Mouse (Mus musculus): ENCODE results near the gene Dcakd. TPM values are rescaled to one million over a fixed set of nuclear protein-coding genes. Genes with fewer than 3 reads are reported as not detected.
A peak's percentile ranks its signal among the peaks of the same experiment; 100 is the strongest.
"Not testable (repeated sequence)": the region's sequence is repeated elsewhere in the genome, so short reads cannot be mapped to it uniquely, and the experiment has no call there.

Dcakd gene
- total RNA-seq, 2 experiments from 2014 or later = 67.7 to 68.1 TPM

GRCm38 (mm10) chr11:102992940-102993339 is 35.2 kb downstream of the Dcakd start:
- intact Hi-C loops (cut with DNase I) = loop anchor here (2.0 to 10.0 kb wide), 3 partner anchors 46 to 228 kb away; partner anchors contain the start of genes Adam11, C1ql1 and Gfap
- DNase-seq (ENCODE audit: low spot score in 2 of 2) = peak; percentile 56 to 61

DNA sequence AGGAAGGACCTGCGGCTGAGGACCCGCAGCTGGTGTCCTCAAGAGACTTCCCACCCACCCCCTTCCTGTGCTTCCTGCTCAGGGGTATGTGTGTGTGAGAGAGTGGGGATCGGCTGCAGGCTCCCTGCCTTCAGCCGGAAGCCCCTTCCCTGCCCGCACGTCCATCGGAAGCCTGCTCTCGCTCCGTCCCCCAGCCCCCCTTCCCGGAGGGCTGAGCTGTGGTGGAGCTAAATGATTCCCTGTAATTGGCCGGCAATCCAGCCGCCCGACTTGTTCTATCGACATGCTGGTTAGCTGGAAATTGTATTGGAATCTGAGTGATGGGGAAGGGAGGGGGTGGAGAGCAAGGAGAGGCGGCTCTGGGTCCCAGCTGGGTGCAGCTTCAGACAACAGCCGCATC is 36.5 kb downstream of the Dcakd start:
- no peak for DNase-seq (ENCODE audit: low spot score in 2 of 2)
- intact Hi-C loops (cut with DNase I) = loop anchor here (2.0 to 10.0 kb wide), 3 partner anchors 44 to 227 kb away; partner anchors contain the start of genes Adam11, C1ql1 and Gfap

GRCm38 (mm10) chr11:102990152-102990663 is 37.9 kb downstream of the Dcakd start:
- DNase-seq (ENCODE audit: low spot score in 2 of 2) = peak in 1 of 2 experiments; percentile 49
- intact Hi-C loops (cut with DNase I) = loop anchor here (5.0 to 10.0 kb wide), 2 partner anchors 43 to 225 kb away; partner anchors contain the start of genes Adam11 and C1ql1

DNA sequence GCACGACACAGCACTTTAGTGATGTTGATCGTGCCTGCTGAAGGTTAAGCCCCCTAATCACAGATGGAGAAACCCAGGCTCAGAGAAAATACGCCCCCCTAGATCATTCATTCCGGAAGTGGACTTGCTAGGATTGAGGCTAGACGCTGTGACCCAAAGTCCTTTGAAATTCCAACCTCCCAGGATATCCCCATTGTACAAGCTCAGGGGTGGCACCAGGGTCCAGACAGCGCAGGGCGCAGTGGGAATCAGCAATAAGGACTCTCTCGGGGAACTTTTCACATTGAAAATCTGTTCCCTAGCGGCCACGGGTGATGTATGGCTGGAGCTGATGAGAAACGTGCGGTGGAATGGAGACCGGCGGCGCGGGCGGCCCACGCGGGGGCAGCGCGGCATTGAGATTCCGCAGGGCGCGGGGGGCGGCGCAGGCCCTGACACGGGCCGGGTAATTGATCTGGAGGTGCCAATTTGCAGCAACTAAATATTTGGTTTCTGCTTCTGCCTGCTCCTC is 38.4 kb downstream of the Dcakd start:
- no peak for DNase-seq (ENCODE audit: low spot score in 2 of 2)
- intact Hi-C loops (cut with DNase I) = loop anchor here (5.0 to 10.0 kb wide), 2 partner anchors 42 to 225 kb away; partner anchors contain the start of genes Adam11 and C1ql1

DNA sequence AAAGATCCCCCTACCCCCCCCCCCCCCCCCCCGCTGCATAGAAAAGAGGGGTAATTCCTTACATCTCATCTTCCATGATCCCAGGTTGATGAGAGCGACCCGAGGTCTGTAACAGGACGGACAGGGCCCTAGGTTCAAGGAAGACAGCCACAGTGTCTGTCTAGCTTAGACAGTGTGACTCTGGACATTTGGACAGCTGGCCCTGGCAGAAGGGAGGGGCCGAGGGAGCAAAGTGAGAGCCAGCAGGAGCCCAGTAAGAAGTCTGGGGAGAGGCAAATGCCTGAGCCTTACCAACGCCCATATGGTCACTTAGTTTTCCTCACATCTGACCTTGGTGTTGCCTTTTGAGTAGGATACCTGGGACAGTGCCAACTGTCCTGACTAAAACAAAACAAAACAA is 43.0 kb downstream of the Dcakd start:
- intact Hi-C loops (cut with DNase I) = no loop called here

GRCm38 (mm10) chr11:102984615-102985014 is 43.5 kb downstream of the Dcakd start:
- no peak for DNase-seq (ENCODE audit: low spot score in 2 of 2)
- intact Hi-C loops (cut with DNase I) = no loop called here

More for the DNA sequence above, 43.0 kb downstream of the Dcakd start:
- no peak for DNase-seq (ENCODE audit: low spot score in 2 of 2)

- intact Hi-C loops (cut with DNase I) = no loop called here
- no peak for DNase-seq (ENCODE audit: low spot score in 2 of 2)
These were observed 44.0 kb downstream of the Dcakd start for GRCm38 (mm10) chr11:102984086-102984485.

- DNase-seq (ENCODE audit: low spot score in 2 of 2) = no peak
- intact Hi-C loops (cut with DNase I) = no loop called here
These were observed 46.8 kb downstream of the Dcakd start for GRCm38 (mm10) chr11:102981151-102981890.

DNA sequence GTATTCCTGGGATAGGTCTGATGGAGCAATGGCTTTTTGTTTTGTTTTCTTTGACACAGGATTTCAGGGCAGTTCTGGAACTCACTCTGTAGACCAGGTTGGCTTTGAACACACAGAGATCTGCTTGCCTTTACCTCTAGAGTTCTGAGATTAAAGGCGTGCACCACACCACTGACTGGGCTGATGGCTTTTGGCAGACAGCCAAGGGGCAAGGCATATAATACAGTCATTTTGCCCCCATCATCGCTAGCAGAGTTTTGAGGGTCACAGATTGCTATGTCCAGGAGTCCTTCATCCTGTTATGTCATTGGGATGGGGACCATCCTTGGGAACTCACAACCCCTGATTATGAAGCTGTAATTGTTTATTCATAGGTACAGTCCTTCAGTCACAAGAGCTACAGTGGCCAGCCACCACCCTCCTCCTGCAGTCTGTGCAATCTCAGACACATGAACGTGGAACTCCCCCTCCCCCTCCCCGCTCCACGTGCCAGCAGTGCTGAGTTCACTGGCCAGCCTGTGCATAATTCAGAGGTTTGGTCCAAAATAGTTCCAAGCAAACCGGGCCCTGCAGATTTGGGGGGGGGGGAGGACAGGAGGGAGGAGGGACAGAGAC is 50.0 kb downstream of the Dcakd start:
- no peak for DNase-seq (ENCODE audit: low spot score in 2 of 2)
- intact Hi-C loops (cut with DNase I) = no loop called here

DNA sequence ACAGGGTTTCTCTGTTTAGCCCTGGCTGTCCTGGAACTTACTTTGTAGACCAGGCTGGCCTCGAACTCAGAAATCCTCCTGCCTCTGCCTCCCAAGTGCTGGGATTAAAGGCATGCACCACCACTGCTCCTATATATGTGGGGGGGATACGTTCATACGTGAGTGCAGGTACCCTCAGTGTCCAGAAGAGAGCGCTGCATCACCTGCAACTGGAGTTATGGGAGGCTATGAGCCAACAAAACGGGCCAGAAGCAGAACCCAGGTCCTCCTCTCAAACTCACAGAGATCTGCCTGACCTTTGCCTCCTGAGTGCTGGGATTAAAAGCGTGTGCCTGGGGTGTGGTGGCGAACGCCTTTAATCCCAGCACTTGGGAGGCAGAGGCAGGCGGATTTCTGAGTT is 52.2 kb downstream of the Dcakd start:
- DNase-seq (ENCODE audit: low spot score in 2 of 2); intact Hi-C loops (cut with DNase I): not testable (repeated sequence)

GRCm38 (mm10) chr11:102972326-102972725 is 55.8 kb downstream of the Dcakd start:
- DNase-seq (ENCODE audit: low spot score in 2 of 2) = no peak
- intact Hi-C loops (cut with DNase I) = no loop called here

DNA sequence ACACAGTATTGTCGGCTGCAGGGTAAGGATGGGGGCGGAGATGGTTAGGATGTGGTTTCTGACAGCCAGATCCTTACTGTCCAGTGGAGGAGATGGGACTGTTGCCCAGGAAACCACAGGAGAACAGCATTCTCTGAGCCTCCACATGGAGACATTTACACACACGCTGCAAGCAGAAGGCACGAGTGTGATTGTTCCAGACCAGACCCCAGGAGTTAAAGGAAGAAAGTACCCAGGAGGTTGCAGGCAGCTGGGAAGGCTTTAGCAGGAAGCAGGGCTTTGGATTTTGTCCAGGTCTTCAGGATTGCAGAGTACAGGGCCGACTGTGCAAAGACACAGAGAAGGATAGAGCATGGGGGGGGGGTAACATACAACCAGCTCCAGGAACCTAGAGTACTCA is 56.5 kb downstream of the Dcakd start:
- DNase-seq (ENCODE audit: low spot score in 2 of 2) = peak in 1 of 2 experiments; percentile 51
- intact Hi-C loops (cut with DNase I) = no loop called here

GRCm38 (mm10) chr11:102964547-102965091 is 63.5 kb downstream of the Dcakd start:
- intact Hi-C loops (cut with DNase I) = no loop called here
- no peak for DNase-seq (ENCODE audit: low spot score in 2 of 2)

DNA sequence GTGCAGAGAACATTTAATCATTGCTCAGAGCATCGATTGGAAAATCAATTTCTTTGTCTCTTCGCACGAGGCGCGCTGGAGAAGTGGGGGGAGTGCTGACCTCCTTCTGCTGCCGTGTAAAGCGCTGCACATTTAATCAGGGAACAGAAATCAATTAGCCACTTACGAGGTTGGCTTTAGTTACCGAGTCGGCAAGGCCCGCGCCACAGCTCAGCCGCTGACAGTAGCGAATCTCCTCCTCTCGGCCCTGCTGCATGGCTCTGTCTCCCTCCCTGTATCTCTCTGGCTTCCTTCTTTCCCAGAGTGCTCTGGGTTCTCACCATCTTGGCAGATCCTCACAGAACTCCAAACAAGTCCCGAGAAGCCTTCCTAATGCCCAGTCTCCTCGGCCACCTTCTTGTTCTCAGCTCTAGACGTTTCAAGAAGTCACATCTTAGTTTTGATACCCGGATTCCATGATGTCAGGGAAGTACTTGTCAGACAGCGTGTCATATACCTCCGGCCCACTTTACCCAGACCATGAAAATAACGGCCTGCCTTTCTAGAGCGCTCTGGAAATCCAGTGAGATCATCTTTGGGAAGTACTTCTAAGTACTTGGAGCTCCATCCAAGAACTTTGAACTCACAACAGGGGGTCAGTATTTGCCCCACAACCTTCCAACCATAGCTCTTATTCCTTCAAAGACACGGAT is 64.1 kb downstream of the Dcakd start:
- no peak for DNase-seq (ENCODE audit: low spot score in 2 of 2)
- intact Hi-C loops (cut with DNase I) = no loop called here

GRCm38 (mm10) chr11:102963246-102963854 is 64.8 kb downstream of the Dcakd start:
- DNase-seq (ENCODE audit: low spot score in 2 of 2) = no peak
- intact Hi-C loops (cut with DNase I) = no loop called here

DNA sequence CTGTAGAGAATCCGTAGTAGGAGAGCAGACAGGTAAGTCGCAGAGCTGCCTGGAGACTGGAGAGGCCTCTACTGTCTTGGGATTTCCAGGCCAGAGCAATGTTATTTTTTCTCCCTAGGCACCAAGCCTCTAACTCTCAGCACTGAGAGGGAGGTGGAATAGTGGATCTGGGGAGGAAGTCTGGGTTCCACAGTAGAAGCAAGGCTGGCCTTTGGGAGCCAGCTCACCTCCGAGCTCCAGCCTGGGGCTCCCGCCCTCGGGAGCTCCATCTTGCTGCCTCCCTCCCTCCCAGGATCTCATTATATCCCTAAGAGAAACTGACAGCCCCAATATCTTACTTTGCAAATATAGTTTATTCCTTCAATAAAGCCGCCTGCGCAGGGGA is 65.3 kb downstream of the Dcakd start:
- intact Hi-C loops (cut with DNase I) = no loop called here
- no peak for DNase-seq (ENCODE audit: low spot score in 2 of 2)

GRCm38 (mm10) chr11:102961082-102961481 is 67.1 kb downstream of the Dcakd start:
- no peak for DNase-seq (ENCODE audit: low spot score in 2 of 2)
- intact Hi-C loops (cut with DNase I) = no loop called here

GRCm38 (mm10) chr11:102958870-102959269 is 69.3 kb downstream of the Dcakd start:
- no peak for DNase-seq (ENCODE audit: low spot score in 2 of 2)
- intact Hi-C loops (cut with DNase I) = no loop called here

- intact Hi-C loops (cut with DNase I) = no loop called here
- DNase-seq (ENCODE audit: low spot score in 2 of 2) = no peak
These were observed 69.7 kb downstream of the Dcakd start for GRCm38 (mm10) chr11:102958431-102958830.

All from left cerebral cortex, postnatal 25 days (tissue).